Mouse (Mus musculus): ENCODE results near the gene Acbd7. TPM values are rescaled to one million over a fixed set of nuclear protein-coding genes. Genes with fewer than 3 reads are reported as not detected.

The Acbd7 gene
- polyA plus RNA-seq, 1 experiment from 2014 or later: 0.25 TPM

GRCm38 (mm10) chr2:3323132-3323531 lies 12.8 kb upstream of the Acbd7 start:
- H3K4me3 ChIP-seq (ENCODE audit: low read depth, low read length): no peak overlapping the region
- no peak for ATAC-seq (ENCODE audit: low FRiP score, low TSS enrichment)
- H3K36me3 ChIP-seq (ENCODE audit: control insufficient read depth, insufficient read depth, low read length): peaks cover 4% of the 10 kb centered on the region; the same call in 1 of the 2 replicates
- 69% methylated on average over 2 of the region's 2 CpGs for WGBS
- no peaks in the 10 kb centered on the region for H3K9me3 ChIP-seq (ENCODE audit: control insufficient read depth, low read length)
- H3K27me3 ChIP-seq (ENCODE audit: control insufficient read depth, insufficient read depth, low read length): no peaks in the 10 kb centered on the region
- H3K9ac ChIP-seq (ENCODE audit: low read length): no peak overlapping the region
- TF ChIP-seq EP300 (optimal IDR thresholded peaks at IDR 0.05) (no peak), CTCF (IDR thresholded peaks at IDR 0.05; ENCODE audit: low read depth) (no peak)
- H3K4me1 ChIP-seq (replicated peaks; ENCODE audit: control insufficient read depth, insufficient read depth): no peaks in the 10 kb centered on the region
- no peak overlapping the region for H3K27ac ChIP-seq (replicated peaks)
- no peak overlapping the region for H3K4me2 ChIP-seq (replicated peaks; ENCODE audit: low read depth)
- no peak for DNase-seq (ENCODE audit: low spot score)

DNA sequence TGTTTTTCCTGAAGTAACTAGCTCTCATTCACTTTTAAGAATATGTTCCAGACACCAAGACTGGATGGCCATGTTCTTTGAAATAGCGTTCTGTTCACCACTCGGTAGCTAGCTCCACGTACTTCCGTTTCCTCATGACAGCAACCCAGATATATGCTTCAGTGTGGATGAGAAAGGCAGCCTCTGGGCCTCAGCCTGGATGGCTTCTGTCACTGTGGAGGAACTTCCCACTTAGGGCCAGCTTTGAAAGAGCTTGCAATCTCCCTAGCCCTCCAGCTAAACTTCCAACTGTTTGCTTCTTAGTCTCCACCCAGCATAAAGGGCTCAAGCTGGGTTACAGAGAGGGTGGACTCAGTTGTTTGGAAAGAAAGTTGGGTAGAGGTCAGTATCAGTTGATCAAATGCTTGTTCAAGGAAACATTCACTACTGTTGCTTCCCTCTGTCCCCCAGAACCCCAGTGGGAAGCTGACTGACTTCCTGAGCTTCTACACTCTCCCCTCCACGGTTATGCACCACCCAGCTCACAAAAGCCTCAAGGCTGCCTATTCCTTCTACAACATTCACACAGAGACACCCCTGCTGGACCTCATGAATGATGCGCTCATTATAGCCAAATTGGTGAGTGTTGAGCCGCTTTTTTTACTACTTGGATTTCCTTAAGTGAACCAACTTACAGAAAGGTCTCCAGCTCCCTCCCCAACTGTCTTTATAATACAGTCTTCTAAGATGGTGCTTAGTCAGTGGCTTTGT lies 11.4 kb upstream of the Acbd7 start:
- no peaks in the 10 kb centered on the region for H3K27me3 ChIP-seq (ENCODE audit: control insufficient read depth, insufficient read depth, low read length)
- no peak overlapping the region for H3K9ac ChIP-seq (ENCODE audit: low read length)
- H3K27ac ChIP-seq (replicated peaks): no peak overlapping the region
- H3K4me3 ChIP-seq (ENCODE audit: low read depth, low read length): no peak overlapping the region
- WGBS: 88% methylated on average over 7 of the region's 7 CpGs
- ATAC-seq (ENCODE audit: low FRiP score, low TSS enrichment) (no peak), DNase-seq (ENCODE audit: low spot score) (no peak)
- H3K4me1 ChIP-seq (replicated peaks; ENCODE audit: control insufficient read depth, insufficient read depth): no peaks in the 10 kb centered on the region
- TF ChIP-seq CTCF (IDR thresholded peaks at IDR 0.05; ENCODE audit: low read depth) (no peak), EP300 (optimal IDR thresholded peaks at IDR 0.05) (no peak)
- H3K9me3 ChIP-seq (ENCODE audit: control insufficient read depth, low read length): no peaks in the 10 kb centered on the region
- H3K4me2 ChIP-seq (replicated peaks; ENCODE audit: low read depth): no peak overlapping the region
- H3K36me3 ChIP-seq (ENCODE audit: control insufficient read depth, insufficient read depth, low read length): peaks cover 3% of the 10 kb centered on the region; the same call in 1 of the 2 replicates

- H3K4me1 ChIP-seq (replicated peaks; ENCODE audit: control insufficient read depth, insufficient read depth): peaks cover 4% of the 10 kb centered on the region
- H3K4me3 ChIP-seq (ENCODE audit: low read depth, low read length): no peak overlapping the region
- no peak overlapping the region for H3K9ac ChIP-seq (ENCODE audit: low read length)
- ATAC-seq (ENCODE audit: low FRiP score, low TSS enrichment) (no peak), DNase-seq (ENCODE audit: low spot score) (no peak)
- 75% methylated on average over 1 of the region's 1 CpGs for WGBS
- no peak overlapping the region for H3K4me2 ChIP-seq (replicated peaks; ENCODE audit: low read depth)
- no peaks in the 10 kb centered on the region for H3K27me3 ChIP-seq (ENCODE audit: control insufficient read depth, insufficient read depth, low read length)
- TF ChIP-seq CTCF (IDR thresholded peaks at IDR 0.05; ENCODE audit: low read depth) (no peak), EP300 (optimal IDR thresholded peaks at IDR 0.05) (no peak)
- no peaks in the 10 kb centered on the region for H3K9me3 ChIP-seq (ENCODE audit: control insufficient read depth, low read length)
- H3K36me3 ChIP-seq (ENCODE audit: control insufficient read depth, insufficient read depth, low read length): peaks cover 3% of the 10 kb centered on the region; the same call in 1 of the 2 replicates
- no peak overlapping the region for H3K27ac ChIP-seq (replicated peaks)
Measured at GRCm38 (mm10) chr2:3326547-3326946, 9.4 kb upstream of the Acbd7 start.

- DNase-seq (ENCODE audit: low spot score) (peak; percentile 71), ATAC-seq (ENCODE audit: low FRiP score, low TSS enrichment) (peak; percentile 73)
- WGBS: 28% methylated on average over 1 of the region's 1 CpGs
Measured at GRCm38 (mm10) chr2:3327351-3327750, 8.6 kb upstream of the Acbd7 start.

GRCm38 (mm10) chr2:3331071-3331703 lies 4.8 kb upstream of the Acbd7 start:
- no peak for ATAC-seq (ENCODE audit: low FRiP score, low TSS enrichment)
- peaks cover 4% of the 10 kb centered on the region for H3K4me1 ChIP-seq (replicated peaks; ENCODE audit: control insufficient read depth, insufficient read depth)
- DNase-seq (ENCODE audit: low spot score): no peak
- peak overlapping the region; percentile 68 for H3K4me3 ChIP-seq (ENCODE audit: low read depth, low read length)
- H3K9ac ChIP-seq (ENCODE audit: low read length): peak overlapping the region; percentile 77; the same call in 1 of the 2 replicates
- 0 out of 2 replicates have a peak, but pooled peaks cover 3% of the 10 kb centered on the region for H3K36me3 ChIP-seq (ENCODE audit: control insufficient read depth, insufficient read depth, low read length)
- peak overlapping the region; percentile 89 for H3K27ac ChIP-seq (replicated peaks)
- TF ChIP-seq CTCF (IDR thresholded peaks at IDR 0.05; ENCODE audit: low read depth) (no peak), EP300 (optimal IDR thresholded peaks at IDR 0.05) (no peak)
- H3K4me2 ChIP-seq (replicated peaks; ENCODE audit: low read depth): peak overlapping the region; percentile 91
- WGBS: 73% methylated on average over 5 of the region's 5 CpGs
- no peaks in the 10 kb centered on the region for H3K9me3 ChIP-seq (ENCODE audit: control insufficient read depth, low read length)
- no peaks in the 10 kb centered on the region for H3K27me3 ChIP-seq (ENCODE audit: control insufficient read depth, insufficient read depth, low read length)

More at GRCm38 (mm10) chr2:3327351-3327750, 8.6 kb upstream of the Acbd7 start:
- H3K9ac ChIP-seq (ENCODE audit: low read length): no peak overlapping the region
- no peak overlapping the region for H3K4me2 ChIP-seq (replicated peaks; ENCODE audit: low read depth)
- peaks cover 4% of the 10 kb centered on the region for H3K4me1 ChIP-seq (replicated peaks; ENCODE audit: control insufficient read depth, insufficient read depth)
- TF ChIP-seq EP300 (optimal IDR thresholded peaks at IDR 0.05): no peak
- peak; percentile 80 for TF ChIP-seq CTCF (IDR thresholded peaks at IDR 0.05; ENCODE audit: low read depth)
- H3K36me3 ChIP-seq (ENCODE audit: control insufficient read depth, insufficient read depth, low read length): peaks cover 3% of the 10 kb centered on the region; the same call in 1 of the 2 replicates
- H3K27ac ChIP-seq (replicated peaks): no peak overlapping the region
- H3K27me3 ChIP-seq (ENCODE audit: control insufficient read depth, insufficient read depth, low read length): no peaks in the 10 kb centered on the region
- no peaks in the 10 kb centered on the region for H3K9me3 ChIP-seq (ENCODE audit: control insufficient read depth, low read length)
- no peak overlapping the region for H3K4me3 ChIP-seq (ENCODE audit: low read depth, low read length)

DNA sequence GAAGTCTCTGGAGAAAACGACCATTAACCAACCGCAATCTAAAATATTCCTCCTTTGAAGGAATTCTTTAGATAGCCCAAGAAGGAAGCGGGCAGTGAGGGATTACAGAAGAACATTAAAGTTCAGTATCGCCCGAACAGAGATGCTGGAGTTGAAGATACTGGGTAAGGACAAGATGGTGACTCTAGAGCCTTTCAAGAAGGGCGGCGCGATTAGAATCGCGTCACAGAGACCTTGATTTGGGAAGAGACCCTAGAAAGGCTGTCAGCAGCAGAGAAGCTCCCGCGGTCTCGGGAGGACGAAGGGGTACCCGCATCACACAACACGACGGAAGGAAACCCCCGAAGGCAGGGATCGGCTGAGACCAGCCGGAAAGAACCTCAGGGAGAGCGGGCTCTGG lies 3.9 kb upstream of the Acbd7 start:
- peaks cover 4% of the 10 kb centered on the region for H3K4me1 ChIP-seq (replicated peaks; ENCODE audit: control insufficient read depth, insufficient read depth)
- H3K4me3 ChIP-seq (ENCODE audit: low read depth, low read length): peak overlapping the region; percentile 68
- peak overlapping the region; percentile 77 for H3K9ac ChIP-seq (ENCODE audit: low read length)
- WGBS: under 1% methylated on average over 21 of the region's 21 CpGs
- no peaks in the 10 kb centered on the region for H3K27me3 ChIP-seq (ENCODE audit: control insufficient read depth, insufficient read depth, low read length)
- no peaks in the 10 kb centered on the region for H3K9me3 ChIP-seq (ENCODE audit: control insufficient read depth, low read length)
- DNase-seq (ENCODE audit: low spot score) (no peak), ATAC-seq (ENCODE audit: low FRiP score, low TSS enrichment) (no peak)
- 0 out of 2 replicates have a peak, but pooled peaks cover 3% of the 10 kb centered on the region for H3K36me3 ChIP-seq (ENCODE audit: control insufficient read depth, insufficient read depth, low read length)
- TF ChIP-seq EP300 (optimal IDR thresholded peaks at IDR 0.05) (no peak), CTCF (IDR thresholded peaks at IDR 0.05; ENCODE audit: low read depth) (no peak)
- H3K4me2 ChIP-seq (replicated peaks; ENCODE audit: low read depth): peak overlapping the region; percentile 91
- H3K27ac ChIP-seq (replicated peaks): peak overlapping the region; percentile 89
